Mouse (Mus musculus) MEL (cell line): ENCODE data around the gene Ctsf. TPM values are rescaled to one million over a fixed set of nuclear protein-coding genes. Genes with fewer than 3 reads are reported as not detected.

Experiments
- DNase-seq: peaks from one replicate; pipeline ENCODE4 v3.0.0; 2011; ENCODE audit warnings: low read depth, low spot score
- H3K27ac ChIP-seq: 2 replicates; pipeline ENCODE4 v1.5.1; 2012; ENCODE audit warnings: low read depth, mild to moderate bottlenecking, control low read depth, low read length, moderate library complexity; ENCODE audit not compliant: control insufficient read depth
- H3K27me3 ChIP-seq, 2 experiments: fragments of 150-350 bp in 1 of 2; sonication (generic) in 1 of 2; 2 replicates each; pipeline ENCODE4 v1.6.1; 2012; ENCODE audit warnings: low read length in 2 of 2, mild to moderate bottlenecking in 2 of 2, improper control_type of control experiment in 1 of 2, moderate library complexity in 1 of 2; ENCODE audit not compliant: insufficient read depth in 2 of 2, control insufficient read depth in 1 of 2
- H3K36me3 ChIP-seq, 2 experiments: 2 replicates each; pipeline ENCODE4 v1.6.1; 2012 to 2014; ENCODE audit warnings: low read length in 2 of 2, improper control_type of control experiment in 1 of 2, inconsistent platforms in 1 of 2, mild to moderate bottlenecking in 1 of 2; ENCODE audit not compliant: insufficient read depth in 2 of 2, control insufficient read depth in 1 of 2
- H3K4me1 ChIP-seq, 2 experiments: fragments of 150-350 bp in 1 of 2; sonication (generic) in 1 of 2; 2 replicates each; pipeline ENCODE4 v1.6.1; 2012; ENCODE audit warnings: low read length in 2 of 2, improper control_type of control experiment in 1 of 2, mild to moderate bottlenecking in 1 of 2; ENCODE audit not compliant: insufficient read depth in 2 of 2, control insufficient read depth in 1 of 2
- H3K4me3 ChIP-seq, 2 experiments: fragments of 150-350 bp in 1 of 2; sonication (generic) in 1 of 2; 2 replicates each; pipeline ENCODE4 v1.5.1; 2012; ENCODE audit warnings: low read depth in 2 of 2, low read length in 2 of 2, mild to moderate bottlenecking in 2 of 2, moderate library complexity in 2 of 2, control low read depth in 1 of 2, improper control_type of control experiment in 1 of 2; ENCODE audit not compliant: control insufficient read depth in 1 of 2, insufficient read depth in 1 of 2
- H3K79me2 ChIP-seq: 2 replicates; pipeline ENCODE4 v1.6.1; 2012; ENCODE audit warnings: mild to moderate bottlenecking, low read length, moderate library complexity; ENCODE audit not compliant: control insufficient read depth, poor library complexity, insufficient read depth
- H3K9ac ChIP-seq: 2 replicates; pipeline ENCODE4 v1.6.1; 2012; ENCODE audit warnings: low read depth, mild to moderate bottlenecking, control low read depth, low read length, moderate library complexity; ENCODE audit not compliant: control insufficient read depth, poor library complexity, severe bottlenecking
- H3K9me3 ChIP-seq: fragments of 150-350 bp; sonication (generic); replicated peaks from 2 replicates; pipeline ENCODE4 v1.6.1; 2012; ENCODE audit warnings: mild to moderate bottlenecking, low read length, improper control_type of control experiment, moderate library complexity; ENCODE audit not compliant: insufficient read depth
- CTCF ChIP-seq, 3 experiments: IDR thresholded peaks in 2 of 3; conservative IDR thresholded peaks in 1 of 3; 2 replicates each; pipeline ENCODE4 v1.5.1; 2011 to 2012; ENCODE audit warnings: low read length in 3 of 3, low read depth in 2 of 3, mild to moderate bottlenecking in 2 of 3, improper control_type of control experiment in 1 of 3, inconsistent platforms in 1 of 3, mixed read lengths in 1 of 3, moderate library complexity in 1 of 3; ENCODE audit not compliant: control insufficient read depth in 1 of 3, insufficient read depth in 1 of 3, poor library complexity in 1 of 3, severe bottlenecking in 1 of 3
- ELF1 ChIP-seq: IDR thresholded peaks from 2 replicates; pipeline ENCODE4 v1.6.1; 2014; ENCODE audit warnings: low read depth, mild to moderate bottlenecking, inconsistent platforms, low read length, improper control_type of control experiment, moderate library complexity
- ETS1 ChIP-seq: IDR thresholded peaks from 2 replicates; pipeline ENCODE4 v1.6.1; 2012; ENCODE audit warnings: low read depth, mild to moderate bottlenecking, inconsistent platforms, low read length, improper control_type of control experiment, moderate library complexity
- MYC ChIP-seq: IDR thresholded peaks from 2 replicates; pipeline ENCODE4 v1.6.1; 2011; ENCODE audit warnings: low read depth, mild to moderate bottlenecking, low read length, improper control_type of control experiment, moderate library complexity
- POLR2A ChIP-seq, 2 experiments: IDR thresholded peaks; 2 replicates each; pipeline ENCODE4 v1.6.1; 2011 to 2012; ENCODE audit warnings: low read length in 2 of 2, mild to moderate bottlenecking in 2 of 2, control low read depth in 1 of 2, improper control_type of control experiment in 1 of 2, low read depth in 1 of 2, moderate library complexity in 1 of 2; ENCODE audit not compliant: control insufficient read depth in 1 of 2, insufficient read depth in 1 of 2, poor library complexity in 1 of 2
- RAD21 ChIP-seq: IDR thresholded peaks from 2 replicates; pipeline ENCODE4 v1.6.1; 2011; ENCODE audit warnings: mild to moderate bottlenecking, low read depth, low read length, improper control_type of control experiment
- TCF12 ChIP-seq: IDR thresholded peaks from 2 replicates; pipeline ENCODE4 v1.6.1; 2014; ENCODE audit warnings: low read depth, mild to moderate bottlenecking, inconsistent platforms, low read length, improper control_type of control experiment, moderate library complexity
- UBTF ChIP-seq: IDR thresholded peaks from 2 replicates; pipeline ENCODE4 v1.6.1; 2012; ENCODE audit warnings: low read depth, mild to moderate bottlenecking, inconsistent platforms, low read length, improper control_type of control experiment, moderate library complexity, borderline replicate concordance; ENCODE audit not compliant: insufficient read depth
- ZC3H11A ChIP-seq: IDR thresholded peaks from 2 replicates; pipeline ENCODE4 v1.6.1; 2012; ENCODE audit warnings: low read depth, mild to moderate bottlenecking, inconsistent platforms, low read length, improper control_type of control experiment
- ZNF384 ChIP-seq: IDR thresholded peaks from 2 replicates; pipeline ENCODE4 v1.6.1; 2012; ENCODE audit warnings: low read depth, mild to moderate bottlenecking, inconsistent platforms, low read length, improper control_type of control experiment
- polyA plus RNA-seq, 2 experiments: library from polyadenylated mRNA; stranded (reverse) in 1 of 2; unstranded in 1 of 2; fragments of >175 nt in 1 of 2; fragments of >200 nt in 1 of 2; gene quantifications; 2 replicates each; pipeline versions ENCODE4 v1.2.1 to v1.2.4; 2012; ENCODE audit warnings: low replicate concordance in 2 of 2, low read depth in 1 of 2; ENCODE audit not compliant: insufficient read length in 2 of 2, insufficient read depth in 1 of 2, missing spikeins in 1 of 2
- total RNA-seq: library from RNA; depleted of rRNA; stranded (reverse); fragments of 300-350 nt; gene quantifications from 2 replicates; pipeline ENCODE4 v1.2.3, GENCODE M21; 2012

The Ctsf gene
- total and polyA plus RNA-seq, 3 experiments: not detected

- peak overlapping the region; percentile 88 to 94 for H3K4me3 ChIP-seq
- peaks cover 0 to 9% of the 10 kb centered on the region in 2 experiments; a peak in 2 of 4 replicates for H3K36me3 ChIP-seq
- H3K27me3 ChIP-seq: no peaks in the 10 kb centered on the region
- TF ChIP-seq MYC: no peak; the same call in 1 of the 2 replicates
- no peak for TF ChIP-seq ZC3H11A
- TF ChIP-seq UBTF: no peak
- TF ChIP-seq TCF12: no peak
- TF ChIP-seq ETS1: no peak
- TF ChIP-seq ZNF384: peak; percentile 57
- no peak for TF ChIP-seq RAD21
- peak; percentile 38 for DNase-seq
- H3K9me3 ChIP-seq: no peaks in the 10 kb centered on the region
- H3K4me1 ChIP-seq: peaks cover 0 to 17% of the 10 kb centered on the region in 2 experiments; a peak in 2 of 4 replicates
- H3K79me2 ChIP-seq: peaks cover 16% of the 10 kb centered on the region
- peak overlapping the region; percentile 66 for H3K27ac ChIP-seq
- peak overlapping the region; percentile 95 for H3K9ac ChIP-seq
Measured at GRCm38 (mm10) chr19:4879324-4879703, 24.4 kb downstream of the Ctsf start.

- peaks cover 0 to 11% of the 10 kb centered on the region in 2 experiments; a peak in 2 of 4 replicates for H3K4me1 ChIP-seq
- H3K27ac ChIP-seq: no peak overlapping the region
- H3K4me3 ChIP-seq: no peak overlapping the region
- H3K27me3 ChIP-seq: no peaks in the 10 kb centered on the region
- peaks cover 0 to 5% of the 10 kb centered on the region in 2 experiments; a peak in 2 of 4 replicates for H3K36me3 ChIP-seq
- H3K9ac ChIP-seq: no peak overlapping the region
- TF ChIP-seq POLR2A (IDR thresholded peaks at IDR 0.05; ENCODE audit: control insufficient read depth in 1 of 2, insufficient read depth in 1 of 2, low read depth in 1 of 2, low read length in 2 of 2, poor library complexity in 1 of 2): 0 out of 4 replicates have a peak, but pooled peaks of 1 of the 2 experiments have one; percentile 13
- TF ChIP-seq ETS1: no peak
- no peaks in the 10 kb centered on the region for H3K9me3 ChIP-seq
- no peak for DNase-seq
- peaks cover 12% of the 10 kb centered on the region for H3K79me2 ChIP-seq
Measured at GRCm38 (mm10) chr19:4883961-4884360, 29.0 kb downstream of the Ctsf start.

DNA sequence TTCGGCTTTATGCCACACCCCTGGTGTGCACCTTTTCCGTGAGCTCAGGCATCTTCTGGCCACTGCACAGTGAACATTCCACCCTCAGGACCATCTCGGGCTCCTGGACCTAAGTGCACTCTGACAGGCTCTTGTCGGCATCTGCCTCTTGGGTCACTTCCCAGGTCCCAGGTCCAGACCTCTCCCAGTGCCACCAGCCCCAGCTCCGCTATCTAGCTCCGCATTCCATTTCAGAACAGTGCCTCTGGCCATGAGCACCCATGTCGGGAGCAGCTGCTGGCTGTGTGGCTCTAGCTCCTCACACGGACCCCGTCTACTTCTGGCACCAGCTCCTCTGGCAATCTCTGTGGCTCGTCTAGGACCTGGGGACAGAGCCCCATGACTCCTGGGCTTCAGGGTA is 34.9 kb downstream of the Ctsf start:
- no peak overlapping the region for H3K27ac ChIP-seq
- peaks cover 4 to 9% of the 10 kb centered on the region in 2 experiments for H3K4me1 ChIP-seq

More for the DNA sequence above, 34.9 kb downstream of the Ctsf start:
- peaks cover 0 to 5% of the 10 kb centered on the region in 2 experiments; a peak in 2 of 4 replicates for H3K36me3 ChIP-seq
- no peak overlapping the region for H3K9ac ChIP-seq
- no peak overlapping the region for H3K4me3 ChIP-seq
- DNase-seq: no peak
- TF ChIP-seq ELF1: no peak
- no peak for TF ChIP-seq ETS1
- no peak for TF ChIP-seq CTCF (IDR thresholded peaks at IDR 0.05 in 2 of 3, conservative IDR thresholded peaks at IDR 0.05 in 1 of 3; ENCODE audit: control insufficient read depth in 1 of 3, insufficient read depth in 1 of 3, low read depth in 2 of 3, low read length in 3 of 3, poor library complexity in 1 of 3, severe bottlenecking in 1 of 3)
- no peak for TF ChIP-seq ZC3H11A
- no peaks in the 10 kb centered on the region for H3K9me3 ChIP-seq
- no peaks in the 10 kb centered on the region for H3K27me3 ChIP-seq
- no peaks in the 10 kb centered on the region for H3K79me2 ChIP-seq
